Mouse (Mus musculus) testis, postnatal 10 days (tissue): ENCODE measurements around the gene Nacc1.

Experiments used
- DNase-seq: peaks from one replicate; pipeline ENCODE4 v3.0.0; 2021; ENCODE audit warnings: low spot score

The Nacc1 gene

GRCm38 (mm10) chr8:84662581-84663065 is 25.0 kb downstream of the Nacc1 start, which contains the start of gene Ier2:
Ier2 (minus strand) TSS chr8:84662852.
- peak; percentile 93 for DNase-seq

- DNase-seq: peak; percentile 73
These were observed 25.6 kb downstream of the Nacc1 start for GRCm38 (mm10) chr8:84661961-84662571.

GRCm38 (mm10) chr8:84661458-84661871 is 26.2 kb downstream of the Nacc1 start:
- DNase-seq: peak; percentile 86

- DNase-seq: peak; percentile 83
These were observed 26.7 kb downstream of the Nacc1 start for GRCm38 (mm10) chr8:84660819-84661457.

GRCm38 (mm10) chr8:84659936-84660818 is 27.5 kb downstream of the Nacc1 start:
- peak; percentile 73 for DNase-seq

- DNase-seq: no peak
These were observed 28.7 kb downstream of the Nacc1 start for GRCm38 (mm10) chr8:84658951-84659350.

- no peak for DNase-seq
These were observed 30.0 kb downstream of the Nacc1 start for GRCm38 (mm10) chr8:84657680-84658079.

- no peak for DNase-seq
These were observed 30.5 kb downstream of the Nacc1 start for GRCm38 (mm10) chr8:84657203-84657602.

GRCm38 (mm10) chr8:84656641-84657126 is 31.0 kb downstream of the Nacc1 start:
- DNase-seq: peak; percentile 66

- DNase-seq: peak; percentile 73
These were observed 31.5 kb downstream of the Nacc1 start for GRCm38 (mm10) chr8:84656191-84656525.

GRCm38 (mm10) chr8:84655336-84656190 is 32.1 kb downstream of the Nacc1 start:
- DNase-seq: no peak

GRCm38 (mm10) chr8:84654597-84654996 is 33.1 kb downstream of the Nacc1 start:
- peak; percentile 44 for DNase-seq

- DNase-seq: peak; percentile 35
These were observed 34.5 kb downstream of the Nacc1 start for GRCm38 (mm10) chr8:84653092-84653631.

- no peak for DNase-seq
These were observed 37.4 kb downstream of the Nacc1 start for GRCm38 (mm10) chr8:84650213-84650612.

- peak; percentile 71 for DNase-seq
These were observed 40.2 kb downstream of the Nacc1 start for GRCm38 (mm10) chr8:84647461-84647901.

GRCm38 (mm10) chr8:84646800-84647199 is 40.9 kb downstream of the Nacc1 start:
- no peak for DNase-seq

GRCm38 (mm10) chr8:84643019-84643418 is 44.6 kb downstream of the Nacc1 start:
- DNase-seq: no peak

GRCm38 (mm10) chr8:84641578-84642361 is 45.9 kb downstream of the Nacc1 start:
- no peak for DNase-seq

- no peak for DNase-seq
These were observed 46.9 kb downstream of the Nacc1 start for GRCm38 (mm10) chr8:84640617-84641294.
